Mouse (Mus musculus) ES-E14 (cell line): ENCODE results near the gene Rabep2.

ENCODE experiments used
- ZC3H11A ChIP-seq: IDR thresholded peaks from 2 replicates; pipeline ENCODE4 v1.6.1; 2012; ENCODE audit warnings: low read depth, mild to moderate bottlenecking, inconsistent platforms, low read length, borderline replicate concordance
- ZNF384 ChIP-seq: IDR thresholded peaks from 2 replicates; pipeline ENCODE4 v1.6.1; 2012; ENCODE audit warnings: low read depth, low read length, inconsistent platforms

- TF ChIP-seq ZNF384 (no peak), ZC3H11A (no peak)
Measured at GRCm38 (mm10) chr7:126470077-126470476, 41.5 kb downstream of the Rabep2 start.
